Mouse (Mus musculus): ENCODE measurements around the gene Hist1h2ab.
A peak's percentile ranks its signal among the peaks of the same experiment; 100 is the strongest.
"Not testable (repeated sequence)": the region's sequence is repeated elsewhere in the genome, so short reads cannot be mapped to it uniquely, and the experiment has no call there.

Gene Hist1h2ab

DNA sequence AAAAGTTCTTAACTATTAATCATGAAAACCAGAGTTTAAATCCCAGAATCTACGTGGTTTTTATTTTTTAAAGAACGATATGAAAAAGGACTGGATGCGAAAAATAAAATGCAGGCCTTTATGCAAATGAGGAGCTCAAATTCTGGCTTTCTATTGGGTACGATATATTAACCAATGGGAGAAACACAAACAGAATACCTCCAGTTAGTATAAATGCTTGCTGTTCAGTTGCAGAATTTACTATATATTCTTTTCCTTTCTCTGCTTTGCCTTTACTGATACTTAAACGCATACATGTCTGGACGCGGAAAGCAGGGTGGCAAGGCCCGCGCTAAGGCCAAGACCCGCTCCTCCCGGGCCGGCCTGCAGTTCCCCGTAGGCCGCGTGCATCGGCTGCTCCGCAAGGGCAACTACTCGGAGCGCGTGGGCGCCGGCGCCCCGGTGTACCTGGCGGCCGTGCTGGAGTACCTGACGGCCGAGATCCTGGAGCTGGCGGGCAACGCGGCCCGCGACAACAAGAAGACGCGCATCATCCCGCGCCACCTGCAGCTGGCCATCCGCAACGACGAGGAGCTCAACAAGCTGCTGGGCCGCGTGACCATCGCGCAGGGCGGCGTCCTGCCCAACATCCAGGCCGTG, at the start of gene Hist1h2ab:
Gene Hist1h2ab, plus strand, starts transcription at position 288 of the 639 bp plus-strand sequence.
- DNase-seq (ENCODE audit: low spot score): peak; percentile 87

DNA sequence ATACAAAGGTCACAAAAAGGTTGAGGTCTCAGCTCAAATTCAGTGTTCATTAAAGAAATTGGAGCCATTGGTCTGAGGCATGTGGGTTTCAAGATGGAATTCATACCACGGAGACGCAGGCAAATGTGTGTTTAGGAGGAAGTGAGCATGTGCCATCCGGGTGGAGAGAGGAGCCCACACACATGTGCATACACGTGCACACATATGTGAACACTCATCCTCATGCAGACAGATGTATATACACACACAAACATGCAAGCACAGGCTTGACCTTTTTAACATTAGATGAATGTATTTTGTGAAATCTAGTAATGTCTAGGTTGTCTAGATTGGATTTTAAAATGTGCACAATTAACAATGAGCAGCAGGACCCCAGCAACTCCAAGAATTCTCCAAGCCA, 48.7 kb upstream of the Hist1h2ab start:
- DNase-seq (ENCODE audit: low spot score): no peak

DNA sequence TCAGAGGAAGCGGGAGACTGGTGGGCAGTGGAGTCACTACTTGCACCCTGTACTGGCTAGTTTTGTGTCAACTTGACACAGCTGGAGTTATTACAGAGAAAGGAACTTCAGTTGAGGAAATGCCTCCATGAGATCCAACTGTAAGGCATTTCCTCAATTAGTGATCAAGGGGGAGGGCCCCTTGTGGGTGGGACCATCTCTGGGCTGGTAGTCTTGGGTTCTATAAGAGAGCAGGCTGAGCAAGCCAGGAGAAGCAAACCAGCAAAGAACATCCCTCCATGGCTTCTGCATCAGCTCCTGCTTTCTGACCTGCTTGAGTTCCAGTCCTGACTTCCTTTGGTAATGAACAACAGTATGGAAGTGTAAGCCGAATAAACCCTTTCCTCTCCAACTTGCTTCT, 48.1 kb upstream of the Hist1h2ab start:
- DNase-seq (ENCODE audit: low spot score): not testable (repeated sequence)

DNA sequence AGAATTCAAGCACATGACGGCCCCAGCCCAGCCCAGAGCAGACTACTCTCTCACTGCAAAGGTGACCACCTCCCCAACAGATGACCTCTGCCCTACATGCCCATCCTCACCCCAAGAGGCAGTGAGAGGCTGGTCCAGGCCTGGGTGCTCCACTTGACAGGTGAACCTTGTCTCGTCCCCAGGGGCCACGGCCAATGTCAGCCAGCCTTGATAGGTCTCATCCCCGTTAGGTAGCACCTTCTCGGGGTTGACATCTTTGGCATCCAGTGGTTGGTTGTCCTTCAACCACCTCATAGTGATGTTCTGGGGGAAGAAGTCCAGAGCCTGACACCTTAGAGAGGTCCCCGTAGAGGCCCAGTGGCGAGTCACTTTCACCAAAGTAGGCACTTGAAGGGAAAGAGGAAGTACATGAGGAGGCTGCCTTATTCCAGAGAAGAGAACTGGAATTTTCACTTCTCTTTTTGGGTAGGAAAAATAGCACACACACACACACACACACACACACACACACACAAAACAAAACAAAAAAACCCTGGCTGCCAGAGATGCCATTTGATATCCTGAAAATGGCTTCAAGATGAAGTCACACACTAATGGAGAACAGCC, 45.1 kb upstream of the Hist1h2ab start:
- no peak for DNase-seq (ENCODE audit: low spot score)

DNA sequence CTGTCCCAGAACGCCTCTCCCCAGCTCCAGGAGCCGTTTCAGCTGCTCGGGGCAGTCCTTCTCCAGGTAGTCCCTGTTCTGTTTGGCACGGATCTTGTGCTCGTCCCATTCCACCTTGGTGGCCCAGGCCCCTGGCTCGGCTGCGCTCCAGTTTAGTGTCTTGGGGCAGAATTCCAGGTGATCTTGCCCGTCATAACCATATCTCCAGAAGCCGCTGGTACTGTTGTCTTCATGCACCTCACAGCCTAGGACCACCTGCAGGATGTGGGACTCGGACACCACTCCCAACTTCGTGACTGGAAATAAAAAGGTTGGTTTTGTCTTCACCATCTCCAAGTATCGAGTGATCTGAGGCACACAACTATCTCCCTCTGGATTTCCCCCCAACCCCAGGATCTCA, 44.2 kb upstream of the Hist1h2ab start:
- no peak for DNase-seq (ENCODE audit: low spot score)

DNA sequence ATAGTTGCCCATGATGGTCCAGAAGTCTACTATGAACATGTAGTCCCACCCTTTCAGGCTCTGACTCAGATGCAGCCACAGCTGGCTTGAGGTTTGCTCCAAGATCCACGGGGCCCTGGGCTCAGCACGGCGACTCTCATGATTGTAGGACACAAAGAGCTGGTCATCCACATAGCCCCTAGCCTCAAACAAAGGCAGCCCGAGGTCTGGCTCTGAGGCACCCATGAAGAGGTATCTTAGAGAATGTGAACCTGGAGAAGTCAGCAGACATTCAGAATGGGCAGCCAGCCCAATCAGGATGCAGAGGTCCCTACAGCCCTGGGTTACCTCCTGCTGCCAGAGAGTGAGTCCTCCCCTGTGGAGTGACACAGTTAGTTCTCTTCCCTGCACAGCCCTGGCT, 42.9 kb upstream of the Hist1h2ab start:
- DNase-seq (ENCODE audit: low spot score): no peak

DNA sequence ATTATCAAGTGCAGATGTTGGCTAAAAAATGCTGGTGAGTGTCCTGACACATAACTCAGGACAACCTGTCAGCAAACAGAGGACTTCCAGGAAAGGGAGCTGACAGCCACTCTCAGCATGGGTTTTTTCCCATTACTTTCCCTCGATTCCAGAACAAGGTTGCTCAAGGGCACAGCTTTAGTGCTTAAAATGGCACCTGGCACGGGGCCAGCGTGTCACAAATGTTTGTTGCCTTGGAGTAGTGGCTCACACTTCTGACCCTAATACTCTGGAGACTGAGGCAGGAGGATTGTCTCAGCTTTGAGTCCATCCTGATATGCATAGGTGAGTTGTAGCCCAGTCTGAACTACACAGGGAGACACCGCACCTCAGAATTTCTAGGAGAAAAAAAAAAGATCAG, 42.3 kb upstream of the Hist1h2ab start:
- DNase-seq (ENCODE audit: low spot score): no peak

DNA sequence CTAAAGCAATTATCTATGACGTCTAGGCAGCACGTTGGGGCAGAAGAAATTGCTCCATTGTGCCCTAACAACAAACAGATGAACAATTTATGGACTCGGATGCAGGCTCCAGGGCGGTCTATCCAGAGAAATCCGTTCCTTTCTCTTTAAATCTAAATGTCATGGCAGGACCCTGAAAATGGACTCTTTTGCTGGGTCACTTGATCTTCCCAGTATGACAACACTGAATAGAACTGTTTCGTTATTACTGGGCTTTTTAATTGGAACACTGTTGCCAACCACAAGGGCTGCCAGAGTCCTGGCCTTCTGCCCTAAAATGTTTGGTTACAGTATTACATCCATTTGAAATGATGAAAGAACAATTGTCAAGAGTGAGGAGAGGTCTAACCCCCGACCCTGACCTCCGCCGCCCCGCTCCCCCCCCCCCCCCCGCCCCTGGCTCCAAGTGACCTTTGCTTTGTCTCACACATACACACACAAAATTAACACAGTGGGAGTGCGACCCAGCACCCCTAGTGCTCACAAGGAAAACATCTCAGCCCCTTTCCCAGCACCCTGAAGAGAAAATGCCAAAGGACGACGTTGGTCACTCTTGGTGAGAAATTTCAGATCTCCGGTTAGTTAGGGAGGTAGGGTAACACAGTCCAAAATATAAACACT, 41.1 kb upstream of the Hist1h2ab start:
- DNase-seq (ENCODE audit: low spot score): peak; percentile 66

DNA sequence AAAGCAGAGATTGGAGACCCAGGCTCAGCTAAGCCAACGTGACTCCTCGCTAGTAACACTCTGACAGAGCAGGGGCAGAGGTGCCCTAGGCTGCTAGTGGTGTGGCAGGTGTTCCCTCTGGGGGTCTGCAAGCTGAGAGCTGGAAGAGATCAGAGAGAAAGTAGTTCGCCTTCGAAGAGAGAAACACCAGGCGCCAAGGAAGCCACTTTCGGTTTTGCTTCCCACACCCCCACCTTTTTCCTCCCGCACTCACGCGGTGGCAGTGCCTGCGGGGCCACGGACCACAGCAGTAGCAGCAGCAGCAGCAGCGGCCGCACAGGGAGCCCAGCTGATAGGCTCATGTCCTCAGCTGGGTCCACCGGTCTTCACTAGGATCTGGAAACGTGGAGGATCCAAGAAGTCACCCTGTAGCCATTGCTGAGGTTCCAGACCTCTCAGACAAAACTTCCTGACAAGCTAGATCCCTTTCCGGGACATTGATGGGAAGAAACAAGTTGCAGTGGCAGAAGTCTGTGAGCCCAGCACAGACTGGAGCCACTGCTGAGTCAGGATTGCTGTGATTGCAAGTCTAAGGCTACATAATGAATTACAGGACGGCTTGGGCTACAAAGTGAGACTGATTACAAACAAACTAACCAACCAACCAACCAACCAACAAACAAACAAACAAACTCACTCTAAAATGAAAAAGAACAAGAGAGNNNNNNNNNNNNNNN, 40.4 kb upstream of the Hist1h2ab start, which contains the start of gene Hfe:
Gene Hfe, minus strand, starts transcription at position 481 of the 716 bp plus-strand sequence.
- DNase-seq (ENCODE audit: low spot score): peak; percentile 51

DNA sequence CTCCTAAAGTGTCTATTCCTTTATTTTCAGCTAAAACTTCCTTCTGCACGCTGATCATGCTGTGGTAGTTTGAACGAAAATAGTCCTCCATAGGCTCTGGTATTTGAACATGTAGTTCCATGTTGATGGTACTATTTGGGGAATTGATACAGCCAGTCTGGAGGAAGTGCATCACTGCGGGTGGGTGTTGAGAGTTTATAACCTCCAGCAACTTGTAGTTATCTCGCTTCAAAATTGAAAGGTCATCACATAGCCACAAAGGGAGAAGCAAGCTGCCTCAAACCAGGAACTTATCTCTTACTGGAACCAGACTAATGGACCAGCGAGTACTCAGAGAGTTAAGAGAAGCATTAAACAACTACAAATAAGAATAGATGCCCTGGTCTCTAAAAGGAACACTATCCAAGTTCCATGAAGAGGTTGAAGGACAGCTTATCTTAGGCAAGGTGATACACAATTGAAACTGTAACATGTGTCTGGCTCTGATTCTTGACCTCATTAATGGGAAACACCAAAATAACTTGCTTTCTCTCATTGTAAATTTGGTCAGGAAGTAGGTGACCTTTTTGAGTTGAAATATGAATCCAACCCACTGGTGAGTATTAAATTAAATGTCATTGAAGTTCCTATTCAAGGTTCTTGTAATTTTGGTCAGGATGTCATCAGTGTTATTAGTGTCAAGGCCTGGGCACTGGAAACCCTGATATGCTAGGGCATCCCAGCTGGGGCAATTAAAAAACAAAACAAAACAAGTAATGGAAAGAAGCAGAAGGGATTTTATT, 34.5 kb upstream of the Hist1h2ab start:
- no peak for DNase-seq (ENCODE audit: low spot score)

DNA sequence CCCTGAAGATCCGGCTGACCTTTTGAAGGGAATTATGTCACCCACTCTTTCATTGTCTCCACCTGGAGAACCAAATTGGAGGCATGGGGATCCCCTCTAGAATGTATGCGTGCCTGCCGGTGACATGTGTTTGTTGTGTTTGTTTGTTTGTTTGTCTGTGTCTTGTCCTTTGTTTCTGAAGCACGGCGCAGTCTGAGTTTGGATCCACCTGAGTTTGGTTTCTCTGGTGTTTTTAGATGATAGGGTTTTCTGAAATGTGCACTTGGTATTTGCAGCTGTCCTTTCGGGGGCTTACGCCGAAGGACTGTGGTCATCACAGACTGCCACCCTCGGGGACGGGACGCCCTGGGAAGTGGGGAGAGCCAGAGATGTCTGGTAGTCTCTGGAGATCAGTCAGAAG, 33.8 kb upstream of the Hist1h2ab start:
- no peak for DNase-seq (ENCODE audit: low spot score)

DNA sequence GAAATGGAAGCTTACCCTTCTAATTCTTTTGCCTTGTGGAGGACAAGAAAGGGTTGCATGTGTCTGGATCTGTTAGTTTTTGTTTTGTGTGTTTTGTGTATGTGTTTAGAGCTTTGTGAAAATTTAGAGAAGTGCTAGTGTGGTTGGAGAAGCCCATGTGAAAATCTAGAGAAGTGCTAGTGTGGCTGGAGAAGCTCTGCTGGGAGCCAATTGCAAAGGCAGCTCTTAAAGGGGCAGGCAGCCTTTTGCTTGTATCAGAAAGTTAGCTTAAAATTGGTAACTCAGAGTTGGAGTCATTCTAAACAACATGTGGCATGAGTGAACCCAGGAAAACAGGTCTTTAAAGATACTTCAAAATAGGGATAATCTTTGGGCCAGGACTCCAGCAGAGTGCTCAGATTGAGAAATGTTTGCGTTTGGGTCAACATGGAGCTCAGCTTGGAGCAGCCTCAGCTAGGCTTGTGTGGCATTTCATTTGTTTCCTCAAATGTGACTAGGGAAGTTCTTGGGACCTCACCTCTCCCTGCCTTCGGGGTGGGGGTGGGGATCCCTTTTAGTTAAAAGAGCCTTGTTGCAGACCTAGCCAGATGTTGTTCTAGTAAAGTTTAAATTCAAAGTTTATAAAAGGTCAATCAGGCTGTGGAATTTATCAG, 33.2 kb upstream of the Hist1h2ab start:
- DNase-seq (ENCODE audit: low spot score): not testable (repeated sequence)

DNA sequence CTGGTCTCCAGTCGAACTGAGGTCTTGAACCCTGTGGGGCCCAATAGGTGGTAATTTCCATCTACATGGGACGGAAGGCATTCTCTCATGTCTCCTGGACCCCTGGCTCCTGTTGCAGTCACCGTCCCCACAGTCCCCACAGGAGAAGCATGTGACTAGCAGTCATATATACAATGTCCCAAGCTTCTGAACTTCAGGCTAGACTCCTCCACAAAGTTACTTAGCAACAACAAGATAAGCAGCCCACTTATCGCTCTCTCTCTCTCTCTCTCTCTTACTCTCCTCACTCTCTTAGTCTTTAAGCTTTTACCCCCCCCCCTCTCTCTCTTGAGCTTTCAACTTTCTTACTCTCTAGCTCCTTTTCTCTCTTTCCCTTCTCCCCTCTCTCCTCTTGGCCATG, 26.7 kb upstream of the Hist1h2ab start:
- DNase-seq (ENCODE audit: low spot score): no peak

DNA sequence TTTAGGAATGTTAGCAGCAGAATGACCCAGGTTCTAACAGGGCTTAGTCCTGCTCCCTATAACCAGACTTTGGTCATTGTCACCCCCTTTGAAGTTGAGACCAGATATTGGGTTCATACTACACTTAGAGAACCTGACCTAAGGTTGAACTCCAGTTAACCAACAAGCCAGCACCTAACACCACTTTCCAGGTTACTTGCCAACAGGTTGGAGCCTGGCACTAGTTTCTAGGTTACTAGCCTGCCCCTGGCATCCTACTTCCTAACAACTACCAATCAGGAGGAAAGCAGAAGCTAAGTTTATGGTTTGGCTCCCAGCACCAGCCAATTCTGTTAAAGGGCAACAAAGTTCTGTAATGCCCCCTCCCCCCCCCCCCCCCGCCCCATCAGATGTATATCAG, 25.7 kb upstream of the Hist1h2ab start:
- no peak for DNase-seq (ENCODE audit: low spot score)

DNA sequence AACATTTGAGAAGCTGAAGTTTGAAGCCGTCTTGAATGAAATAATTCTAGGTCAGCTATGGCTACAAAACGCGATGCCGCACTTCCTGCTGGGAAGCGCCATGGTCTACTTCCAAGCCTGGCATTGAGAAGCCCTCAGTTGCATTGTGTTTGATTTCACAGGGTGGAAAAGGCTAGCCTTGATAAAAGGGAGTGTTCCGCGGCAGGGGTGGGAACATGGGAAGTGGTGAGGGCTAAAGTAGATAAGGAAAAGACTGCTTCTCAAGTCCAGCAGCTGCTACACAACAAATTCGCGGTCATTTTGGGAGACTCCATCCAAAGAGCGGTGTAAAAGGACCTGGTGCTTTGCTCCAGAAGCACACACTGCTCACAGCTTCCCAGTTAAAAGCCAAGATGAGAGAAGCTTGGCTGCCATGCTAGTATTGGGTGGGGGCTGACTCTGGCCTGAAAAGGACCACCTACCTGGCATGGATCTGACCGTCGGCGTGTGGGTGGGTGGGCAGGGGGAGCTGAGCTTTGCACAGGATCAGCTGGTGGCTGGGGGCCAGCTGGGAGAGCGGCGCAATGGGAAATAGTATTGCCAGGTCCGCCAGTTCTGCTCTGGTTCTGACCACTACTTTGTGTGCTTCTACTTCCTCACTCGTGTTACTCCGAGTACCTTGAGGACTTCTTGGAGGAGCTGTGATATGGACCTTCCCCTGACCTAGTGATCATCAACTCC, 22.3 kb upstream of the Hist1h2ab start:
- DNase-seq (ENCODE audit: low spot score): no peak

DNA sequence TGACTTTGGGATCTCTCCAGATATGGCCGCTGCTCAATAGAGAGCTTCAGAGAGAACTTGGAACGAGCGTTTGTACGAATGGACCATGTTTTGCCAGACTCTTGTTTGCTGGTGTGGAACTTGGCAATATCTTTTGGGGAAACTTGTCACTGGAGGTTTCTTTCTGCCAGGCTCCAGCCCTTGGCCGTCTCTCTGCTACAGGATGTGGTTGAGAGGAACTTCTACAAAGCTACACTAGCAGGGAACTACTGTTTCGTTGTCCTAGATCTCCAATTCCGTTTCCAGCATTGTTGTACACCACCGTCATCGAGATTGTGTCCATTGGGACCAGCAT, 21.8 kb upstream of the Hist1h2ab start:
- no peak for DNase-seq (ENCODE audit: low spot score)

DNA sequence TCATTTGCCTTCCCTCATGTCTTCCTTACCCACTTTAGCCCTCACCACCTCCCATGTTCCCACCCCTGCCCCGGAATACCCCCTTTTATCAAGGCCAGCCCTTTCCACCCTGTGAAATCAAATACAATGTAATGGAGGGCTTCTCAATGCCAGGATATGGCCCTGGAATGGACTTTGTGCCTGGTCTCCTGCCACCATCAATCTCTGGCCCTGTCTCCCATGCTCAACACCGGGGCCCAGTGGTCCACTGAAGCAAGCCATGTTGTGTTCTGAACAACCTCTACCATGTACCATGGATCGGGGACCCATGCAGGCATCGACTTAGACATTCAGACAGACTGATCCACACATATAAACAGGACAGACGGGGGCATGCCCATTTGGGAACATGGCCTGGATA, 21.2 kb upstream of the Hist1h2ab start:
- DNase-seq (ENCODE audit: low spot score): no peak

DNA sequence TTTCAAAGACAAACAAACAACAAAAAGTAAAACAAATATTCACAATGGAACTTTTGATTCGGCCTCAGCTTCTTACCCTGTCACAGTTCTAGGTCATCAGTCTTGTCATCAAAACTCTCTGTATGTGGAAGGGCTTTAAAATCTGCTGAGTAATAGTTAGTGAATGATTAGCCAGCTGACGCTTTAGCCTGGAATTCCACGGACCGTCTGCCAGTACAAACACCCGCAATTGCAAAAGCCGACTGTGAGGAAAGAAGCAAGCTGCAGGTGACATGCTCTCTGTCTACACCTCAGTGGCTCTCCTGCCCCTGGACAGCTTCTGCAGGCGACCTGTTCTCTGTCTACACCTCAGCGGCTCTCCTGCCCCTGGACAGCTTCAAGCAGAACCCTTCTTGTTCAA, 20.4 kb upstream of the Hist1h2ab start:
- no peak for DNase-seq (ENCODE audit: low spot score)

DNA sequence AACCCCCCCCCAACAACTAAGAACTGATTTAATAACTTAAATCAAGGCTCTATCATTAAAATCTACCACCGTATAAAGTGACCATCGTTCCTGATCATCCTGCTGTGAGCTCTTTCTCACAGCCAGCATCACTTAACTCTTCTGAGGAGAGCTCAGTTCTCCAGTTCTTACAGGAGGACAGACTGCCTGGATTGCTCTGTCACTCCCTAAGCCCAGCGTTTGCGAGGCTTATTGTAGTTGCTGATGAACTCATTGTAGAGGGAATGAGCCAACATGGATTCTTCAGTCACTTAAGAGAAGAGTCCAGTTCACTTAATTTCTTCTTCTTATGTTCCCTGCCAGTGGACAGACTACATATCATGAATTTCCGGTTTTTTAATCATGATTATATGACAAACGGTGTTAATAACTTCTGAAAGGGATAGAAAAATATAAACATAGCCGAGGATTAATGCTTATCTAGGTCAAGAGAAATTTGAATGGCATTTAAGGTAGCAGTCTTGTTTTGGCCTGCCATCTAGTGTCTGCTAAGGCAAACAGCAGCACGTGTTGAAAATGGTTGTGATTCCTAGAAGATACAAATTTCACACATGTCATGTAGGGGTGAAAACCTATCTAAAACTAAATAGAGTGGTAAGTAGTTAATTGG, 18.6 kb upstream of the Hist1h2ab start:
- DNase-seq (ENCODE audit: low spot score): no peak

DNA sequence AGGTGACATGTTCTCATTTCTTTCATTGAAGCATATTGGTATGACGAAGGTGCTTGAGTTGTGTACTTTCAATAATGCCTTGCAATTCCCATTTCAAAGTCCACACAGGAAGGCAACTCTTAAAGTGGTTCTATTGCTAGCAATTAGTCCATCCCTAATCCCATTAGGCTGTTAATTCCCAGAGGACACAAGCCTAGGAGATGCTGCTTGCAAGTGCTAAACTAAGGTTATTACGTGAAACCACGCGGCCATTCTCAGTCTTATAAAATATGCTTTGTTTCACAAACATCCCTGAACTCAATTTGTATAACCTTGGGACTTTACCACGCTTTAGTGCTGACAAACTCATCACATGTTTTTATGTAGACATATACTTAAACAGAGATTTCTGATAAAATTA, 13.8 kb upstream of the Hist1h2ab start:
- DNase-seq (ENCODE audit: low spot score): no peak

DNA sequence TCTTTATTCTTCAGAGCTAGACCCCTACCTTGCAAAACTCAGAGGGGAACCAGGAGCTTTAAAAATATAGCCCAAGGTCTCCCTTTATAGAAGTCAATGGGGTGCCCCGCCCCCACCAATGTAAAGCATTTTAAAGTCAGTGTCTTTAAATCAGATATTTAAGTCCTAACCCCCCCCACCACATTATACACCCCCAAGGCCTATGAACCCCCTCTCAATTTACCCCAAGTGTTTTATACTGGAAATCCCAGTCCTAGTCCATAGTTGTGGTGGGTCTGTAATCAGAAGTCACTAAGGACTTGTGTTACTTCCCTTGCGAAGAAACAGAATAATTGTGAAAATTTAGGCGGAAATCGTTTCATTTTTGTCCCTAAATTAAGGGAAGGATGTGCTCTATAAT, 12.9 kb upstream of the Hist1h2ab start:
- no peak for DNase-seq (ENCODE audit: low spot score)
